Mouse (Mus musculus): ENCODE results near the gene Rfx8. TPM values are rescaled to one million over a fixed set of nuclear protein-coding genes. Genes with fewer than 3 reads are reported as not detected.

The Rfx8 gene
- polyA plus RNA-seq, 1 experiment = 0.08 TPM

- Histone ChIP-seq H3K4me1 (ENCODE audit: control insufficient read depth, insufficient read depth, insufficient read length) (no peaks in the 10 kb centered on the region), H3K27me3 (ENCODE audit: control insufficient read depth, insufficient read depth, low read length) (no peaks in the 10 kb centered on the region), H3K36me3 (ENCODE audit: control insufficient read depth, insufficient read depth, low read length) (no peaks in the 10 kb centered on the region), H3K4me3 (ENCODE audit: extremely low read depth, insufficient read depth, insufficient read length) (no peak overlapping the region), H3K27ac (ENCODE audit: insufficient read depth, low read length) (no peak overlapping the region)
- 92% methylated on average over 7 of the region's 7 CpGs for WGBS
- TF ChIP-seq CTCF (IDR thresholded peaks at IDR 0.05; ENCODE audit: extremely low read depth, insufficient read depth, insufficient read length, insufficient replicate concordance) (no peak), POLR2A (IDR thresholded peaks at IDR 0.05; ENCODE audit: low read depth, low read length) (no peak)
- no peak for DNase-seq (ENCODE audit: low read depth in 1 of 2, low spot score in 2 of 2)
Observed at GRCm38 (mm10) chr1:39641667-39642066, 79.1 kb downstream of the Rfx8 start.

- Histone ChIP-seq H3K36me3 (ENCODE audit: control insufficient read depth, insufficient read depth, low read length) (no peaks in the 10 kb centered on the region), H3K27ac (ENCODE audit: insufficient read depth, low read length) (no peak overlapping the region), H3K4me1 (ENCODE audit: control insufficient read depth, insufficient read depth, insufficient read length) (no peaks in the 10 kb centered on the region), H3K27me3 (ENCODE audit: control insufficient read depth, insufficient read depth, low read length) (no peaks in the 10 kb centered on the region), H3K4me3 (ENCODE audit: extremely low read depth, insufficient read depth, insufficient read length) (no peak overlapping the region)
- 34% methylated on average over 8 of the region's 8 CpGs for WGBS
- DNase-seq (ENCODE audit: low read depth in 1 of 2, low spot score in 2 of 2) = no peak
- TF ChIP-seq POLR2A (IDR thresholded peaks at IDR 0.05; ENCODE audit: low read depth, low read length) = no peak
- TF ChIP-seq CTCF (IDR thresholded peaks at IDR 0.05; ENCODE audit: extremely low read depth, insufficient read depth, insufficient read length, insufficient replicate concordance) = no peak
Observed at GRCm38 (mm10) chr1:39637139-39637538, 83.7 kb downstream of the Rfx8 start.

GRCm38 (mm10) chr1:39636660-39637059 lies 84.1 kb downstream of the Rfx8 start:
- no peaks in the 10 kb centered on the region for H3K36me3 ChIP-seq (ENCODE audit: control insufficient read depth, insufficient read depth, low read length)
- TF ChIP-seq POLR2A (IDR thresholded peaks at IDR 0.05; ENCODE audit: low read depth, low read length) (no peak), CTCF (IDR thresholded peaks at IDR 0.05; ENCODE audit: extremely low read depth, insufficient read depth, insufficient read length, insufficient replicate concordance) (no peak)
- no peaks in the 10 kb centered on the region for H3K27me3 ChIP-seq (ENCODE audit: control insufficient read depth, insufficient read depth, low read length)
- H3K4me1 ChIP-seq (ENCODE audit: control insufficient read depth, insufficient read depth, insufficient read length) = no peaks in the 10 kb centered on the region
- no peak overlapping the region for H3K27ac ChIP-seq (ENCODE audit: insufficient read depth, low read length)
- no peak for DNase-seq (ENCODE audit: low read depth in 1 of 2, low spot score in 2 of 2)
- WGBS = 43% methylated on average over 5 of the region's 5 CpGs
- no peak overlapping the region for H3K4me3 ChIP-seq (ENCODE audit: extremely low read depth, insufficient read depth, insufficient read length)

GRCm38 (mm10) chr1:39636196-39636595 lies 84.6 kb downstream of the Rfx8 start:
- Histone ChIP-seq H3K27ac (ENCODE audit: insufficient read depth, low read length) (no peak overlapping the region), H3K4me3 (ENCODE audit: extremely low read depth, insufficient read depth, insufficient read length) (no peak overlapping the region), H3K4me1 (ENCODE audit: control insufficient read depth, insufficient read depth, insufficient read length) (no peaks in the 10 kb centered on the region), H3K36me3 (ENCODE audit: control insufficient read depth, insufficient read depth, low read length) (no peaks in the 10 kb centered on the region), H3K27me3 (ENCODE audit: control insufficient read depth, insufficient read depth, low read length) (no peaks in the 10 kb centered on the region)
- 32% methylated on average over 5 of the region's 5 CpGs for WGBS
- DNase-seq (ENCODE audit: low read depth in 1 of 2, low spot score in 2 of 2) = no peak
- TF ChIP-seq POLR2A (IDR thresholded peaks at IDR 0.05; ENCODE audit: low read depth, low read length) (no peak), CTCF (IDR thresholded peaks at IDR 0.05; ENCODE audit: extremely low read depth, insufficient read depth, insufficient read length, insufficient replicate concordance) (no peak)

GRCm38 (mm10) chr1:39628606-39629005 lies 92.2 kb downstream of the Rfx8 start:
- H3K27me3 ChIP-seq (ENCODE audit: control insufficient read depth, insufficient read depth, low read length) = no peaks in the 10 kb centered on the region
- no peaks in the 10 kb centered on the region for H3K4me1 ChIP-seq (ENCODE audit: control insufficient read depth, insufficient read depth, insufficient read length)
- no peak overlapping the region for H3K27ac ChIP-seq (ENCODE audit: insufficient read depth, low read length)
- no peak for TF ChIP-seq POLR2A (IDR thresholded peaks at IDR 0.05; ENCODE audit: low read depth, low read length)
- no peak for TF ChIP-seq CTCF (IDR thresholded peaks at IDR 0.05; ENCODE audit: extremely low read depth, insufficient read depth, insufficient read length, insufficient replicate concordance)
- H3K4me3 ChIP-seq (ENCODE audit: extremely low read depth, insufficient read depth, insufficient read length) = no peak overlapping the region
- 85% methylated on average over 9 of the region's 9 CpGs for WGBS
- DNase-seq (ENCODE audit: low read depth in 1 of 2, low spot score in 2 of 2) = no peak
- no peaks in the 10 kb centered on the region for H3K36me3 ChIP-seq (ENCODE audit: control insufficient read depth, insufficient read depth, low read length)

GRCm38 (mm10) chr1:39625491-39625890 lies 95.3 kb downstream of the Rfx8 start:
- no peaks in the 10 kb centered on the region for H3K36me3 ChIP-seq (ENCODE audit: control insufficient read depth, insufficient read depth, low read length)
- no peaks in the 10 kb centered on the region for H3K27me3 ChIP-seq (ENCODE audit: control insufficient read depth, insufficient read depth, low read length)
- DNase-seq (ENCODE audit: low read depth in 1 of 2, low spot score in 2 of 2) = no peak
- H3K4me1 ChIP-seq (ENCODE audit: control insufficient read depth, insufficient read depth, insufficient read length) = no peaks in the 10 kb centered on the region
- WGBS = 75% methylated on average over 3 of the region's 3 CpGs
- H3K4me3 ChIP-seq (ENCODE audit: extremely low read depth, insufficient read depth, insufficient read length) = no peak overlapping the region
- TF ChIP-seq CTCF (IDR thresholded peaks at IDR 0.05; ENCODE audit: extremely low read depth, insufficient read depth, insufficient read length, insufficient replicate concordance) (no peak), POLR2A (IDR thresholded peaks at IDR 0.05; ENCODE audit: low read depth, low read length) (no peak)
- no peak overlapping the region for H3K27ac ChIP-seq (ENCODE audit: insufficient read depth, low read length)

GRCm38 (mm10) chr1:39623729-39624128 lies 97.1 kb downstream of the Rfx8 start:
- WGBS = 52% methylated on average over 1 of the region's 1 CpGs
- H3K27me3 ChIP-seq (ENCODE audit: control insufficient read depth, insufficient read depth, low read length) = no peaks in the 10 kb centered on the region
- no peak overlapping the region for H3K27ac ChIP-seq (ENCODE audit: insufficient read depth, low read length)
- no peaks in the 10 kb centered on the region for H3K4me1 ChIP-seq (ENCODE audit: control insufficient read depth, insufficient read depth, insufficient read length)
- DNase-seq (ENCODE audit: low read depth in 1 of 2, low spot score in 2 of 2) = no peak
- H3K36me3 ChIP-seq (ENCODE audit: control insufficient read depth, insufficient read depth, low read length) = no peaks in the 10 kb centered on the region
- no peak overlapping the region for H3K4me3 ChIP-seq (ENCODE audit: extremely low read depth, insufficient read depth, insufficient read length)
- no peak for TF ChIP-seq CTCF (IDR thresholded peaks at IDR 0.05; ENCODE audit: extremely low read depth, insufficient read depth, insufficient read length, insufficient replicate concordance)
- TF ChIP-seq POLR2A (IDR thresholded peaks at IDR 0.05; ENCODE audit: low read depth, low read length) = no peak
